Mouse (Mus musculus) retina, adult 2 months (tissue): Measurements from ENCODE around the gene Ppp1r27.
"Not testable (repeated sequence)": the region's sequence is repeated elsewhere in the genome, so short reads cannot be mapped to it uniquely, and the experiment has no call there.

Source experiments
- DNase-seq: peaks from one replicate; pipeline ENCODE4 v3.0.0-alpha.2; 2012; ENCODE audit warnings: low read depth, low spot score

Gene Ppp1r27

DNA sequence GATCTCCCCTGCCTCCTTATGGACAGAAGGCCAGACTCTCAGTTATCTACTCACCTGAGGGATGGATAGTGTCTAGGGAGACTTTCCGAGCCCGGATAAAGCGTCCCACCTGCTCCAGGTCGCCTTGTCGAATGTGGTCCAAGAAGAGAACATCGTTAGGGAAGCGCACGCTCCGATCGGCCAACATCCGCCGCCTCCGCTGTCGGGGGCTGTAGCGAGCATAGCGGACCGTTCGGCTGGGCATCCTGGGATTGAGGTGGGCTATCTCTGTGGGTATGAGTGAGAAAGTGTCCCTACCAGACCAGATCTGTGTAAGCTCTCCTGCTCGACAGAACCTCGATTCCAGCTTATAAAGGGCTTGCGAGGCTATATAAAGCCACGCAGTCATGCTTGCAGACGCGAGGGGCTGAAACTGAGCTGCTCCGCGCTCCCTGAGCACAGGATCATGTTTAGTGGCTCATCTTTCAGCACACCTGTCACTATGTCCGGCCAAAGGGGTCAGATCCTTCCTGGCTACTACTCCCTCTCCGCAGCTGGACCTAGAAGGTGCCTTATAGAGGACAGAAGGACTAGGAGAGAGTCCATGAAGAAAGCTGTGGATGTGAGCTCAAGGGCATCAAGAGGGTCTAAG lies at the start of gene Ppp1r27:
Gene Ppp1r27 (minus strand): TSS at position 323 of the 631 bp plus-strand sequence.
- no peak for DNase-seq

DNA sequence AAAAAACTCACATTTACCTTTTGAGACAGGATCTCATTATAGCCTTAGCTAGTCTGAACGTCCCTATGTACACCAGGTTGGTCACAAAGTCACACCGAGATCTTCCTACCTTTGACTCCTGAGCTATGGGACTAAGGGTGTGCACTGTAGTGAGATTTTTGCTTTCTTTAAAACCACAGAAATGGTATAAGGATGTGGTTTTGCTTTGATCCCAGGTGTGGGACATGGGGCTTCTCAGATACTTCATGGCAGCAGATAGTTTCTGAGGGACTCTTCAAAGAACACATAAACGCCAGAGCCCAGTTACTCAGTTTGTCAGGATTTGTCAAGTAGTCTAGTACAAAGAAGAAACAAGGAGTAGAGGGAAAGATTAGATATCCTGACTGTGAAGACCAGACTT lies 49.8 kb upstream of the Ppp1r27 start:
- no peak for DNase-seq

DNA sequence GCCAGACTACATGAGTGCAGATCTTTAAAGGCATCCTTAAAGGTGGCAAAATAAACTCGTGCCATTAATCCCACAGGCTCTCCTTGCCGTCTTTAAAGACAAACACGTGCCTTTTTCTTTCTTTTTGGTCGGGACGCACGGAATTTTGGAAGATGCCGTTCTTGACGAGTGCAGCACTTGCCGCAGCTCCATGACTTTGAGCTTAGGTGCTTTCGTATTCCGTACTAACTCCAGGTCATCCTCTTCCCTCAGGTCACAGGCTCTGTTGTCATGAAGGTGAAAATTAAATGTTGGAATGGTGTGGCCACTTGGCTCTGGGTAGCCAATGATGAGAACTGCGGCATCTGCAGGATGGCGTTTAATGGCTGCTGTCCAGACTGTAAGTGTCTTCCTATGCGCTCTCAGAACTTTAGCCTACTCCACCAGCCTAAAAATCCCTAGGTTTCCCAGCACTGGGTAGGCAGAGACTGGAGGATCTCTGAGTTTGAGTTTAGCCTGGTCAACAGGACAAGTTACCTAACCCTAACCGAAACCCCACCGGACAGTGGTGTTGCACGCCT lies 48.1 kb upstream of the Ppp1r27 start:
- DNase-seq: no peak

DNA sequence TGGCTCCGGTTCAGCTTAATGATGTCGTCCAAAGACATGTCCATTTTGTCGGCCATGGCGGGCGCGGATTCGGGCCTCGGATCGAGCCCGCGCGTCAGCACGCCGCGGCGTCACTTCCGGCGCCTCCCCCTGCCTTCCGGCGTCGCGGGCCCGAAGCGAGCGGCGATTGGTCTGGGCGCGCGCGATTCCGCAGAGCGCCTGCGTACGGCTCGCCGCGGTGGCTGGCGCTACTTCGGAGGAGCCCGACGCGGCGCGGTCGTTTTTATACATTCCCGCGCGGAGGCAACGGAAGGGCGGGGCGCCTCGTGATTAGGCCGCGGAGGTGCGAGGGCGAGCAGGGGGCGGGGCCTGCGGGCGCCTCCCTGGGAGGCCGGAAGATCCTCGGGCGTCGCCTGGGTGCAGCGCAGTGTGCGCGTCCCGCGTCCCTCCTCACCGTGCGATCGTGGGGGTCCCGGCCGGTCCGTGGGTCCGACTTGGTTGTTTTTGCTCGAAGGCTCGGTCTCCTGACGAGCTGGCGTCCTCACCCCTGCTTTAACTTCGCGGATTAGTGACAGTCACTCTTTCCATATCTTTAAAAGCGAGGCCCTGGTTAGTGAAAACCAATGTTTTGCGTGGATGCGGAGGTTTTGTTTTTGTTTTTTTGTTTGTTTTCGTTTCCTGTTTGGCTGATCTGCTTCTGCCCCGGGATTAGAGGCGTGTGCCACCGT lies 47.5 kb upstream of the Ppp1r27 start, which contains the start of the genes Alyref and Anapc11:
Gene Alyref (minus strand): TSS at position 83 of the 707 bp plus-strand sequence.
Gene Anapc11 (plus strand): TSS at position 139 of the 707 bp plus-strand sequence.
- DNase-seq: peak; percentile 83

DNA sequence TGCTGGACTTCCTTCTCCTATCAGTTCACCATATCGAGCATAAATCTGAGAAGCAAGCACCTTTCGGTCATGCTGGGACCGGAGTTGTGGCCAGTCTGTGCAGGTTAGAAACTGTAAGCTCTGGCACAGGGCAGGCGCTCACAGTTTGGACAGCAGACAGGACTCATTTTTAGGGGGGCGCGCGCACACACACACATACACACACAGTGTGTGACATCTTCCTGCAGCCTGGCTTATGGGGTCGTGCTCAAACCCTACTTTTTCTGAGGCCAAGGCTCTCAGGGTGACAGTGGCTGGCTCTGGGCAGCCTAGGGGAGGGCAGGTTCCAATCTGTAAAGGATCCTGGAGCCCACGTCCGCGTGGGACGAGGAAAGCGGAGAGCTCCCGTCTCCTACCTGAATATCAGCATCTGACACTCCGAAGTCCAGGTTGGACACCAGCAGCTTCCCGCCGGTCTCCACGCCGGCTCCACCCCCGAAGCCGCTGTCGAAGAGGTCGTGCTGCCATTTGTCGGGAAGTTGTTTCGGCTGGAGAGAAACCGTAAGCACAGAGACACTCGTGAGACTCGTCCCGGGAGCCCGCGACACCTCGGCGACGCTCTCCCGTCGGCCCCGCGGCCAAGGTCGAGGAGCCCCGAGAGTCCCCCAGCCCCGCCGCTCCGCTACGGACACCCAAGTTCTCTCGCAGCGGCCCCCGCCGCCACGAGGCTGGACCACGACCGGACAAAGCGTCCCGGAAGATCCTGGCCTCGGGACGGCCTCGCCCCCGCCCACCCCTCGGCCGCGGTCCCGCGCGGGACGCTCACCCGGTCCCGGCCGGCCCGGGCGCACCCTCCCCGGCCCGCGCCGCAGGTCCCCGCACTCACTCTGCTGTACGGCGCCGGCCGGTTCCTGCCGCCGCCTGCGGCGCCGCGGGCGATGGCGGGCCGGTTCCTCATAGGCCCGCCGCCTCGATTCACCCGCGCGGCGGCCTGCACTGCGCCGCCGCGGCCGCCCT lies 46.6 kb upstream of the Ppp1r27 start:
- no peak for DNase-seq

GRCm38 (mm10) chr11:120588531-120588930 lies 37.6 kb upstream of the Ppp1r27 start:
- no peak for DNase-seq

DNA sequence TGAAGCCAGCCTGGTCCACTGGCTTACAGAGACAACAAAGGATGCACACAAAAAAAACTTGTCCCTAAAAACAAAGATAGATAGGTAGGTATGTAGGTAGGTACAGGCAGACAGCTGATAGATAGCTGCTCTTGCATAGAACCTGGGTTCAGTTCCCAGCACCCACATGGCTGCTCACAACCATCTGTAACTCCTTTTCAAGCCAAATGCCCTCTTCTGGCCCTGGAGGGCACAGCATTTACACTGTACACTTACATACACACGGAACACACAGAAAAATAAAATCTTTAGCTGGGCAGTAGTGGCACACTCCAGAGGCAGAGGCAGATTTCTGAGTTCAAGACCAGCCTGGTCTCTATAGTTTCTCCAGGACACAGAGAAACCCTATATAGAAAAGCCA lies 33.0 kb upstream of the Ppp1r27 start:
- no peak for DNase-seq

- DNase-seq: not testable (repeated sequence)
Observed at GRCm38 (mm10) chr11:120582982-120583293, 32.0 kb upstream of the Ppp1r27 start.

DNA sequence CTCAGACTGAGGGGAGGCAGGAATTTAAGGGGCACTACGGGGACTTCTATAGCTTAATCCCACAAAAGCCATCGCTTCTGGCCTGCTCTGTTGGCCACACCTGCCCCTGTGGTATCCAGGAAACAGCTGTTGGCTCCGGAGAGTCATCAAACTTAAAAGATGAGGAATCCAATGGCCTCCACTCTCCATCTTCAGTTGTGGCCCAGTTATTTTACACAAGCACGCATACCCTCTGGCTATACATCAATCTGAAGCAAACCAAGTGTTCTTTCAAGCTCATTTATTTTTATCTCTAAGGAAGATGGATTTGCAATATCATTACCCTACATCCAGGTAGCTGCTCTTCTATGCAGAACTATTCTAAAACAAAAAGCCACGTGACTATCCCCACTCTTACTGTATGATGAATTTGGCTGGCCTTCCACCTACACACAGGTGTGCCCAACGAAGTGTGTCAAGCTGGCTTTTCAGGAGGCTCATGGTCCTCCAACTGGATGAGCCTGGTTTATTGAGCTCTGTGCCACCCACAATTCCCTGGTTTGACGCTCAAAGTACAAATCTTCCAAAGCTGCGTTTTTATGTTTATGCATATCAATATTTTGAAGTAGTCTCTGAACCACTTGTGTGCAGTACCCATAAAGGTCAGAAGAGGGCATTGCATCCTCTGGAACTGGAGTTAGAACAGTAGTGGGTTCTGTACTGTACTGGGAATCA lies 31.5 kb upstream of the Ppp1r27 start:
- no peak for DNase-seq

DNA sequence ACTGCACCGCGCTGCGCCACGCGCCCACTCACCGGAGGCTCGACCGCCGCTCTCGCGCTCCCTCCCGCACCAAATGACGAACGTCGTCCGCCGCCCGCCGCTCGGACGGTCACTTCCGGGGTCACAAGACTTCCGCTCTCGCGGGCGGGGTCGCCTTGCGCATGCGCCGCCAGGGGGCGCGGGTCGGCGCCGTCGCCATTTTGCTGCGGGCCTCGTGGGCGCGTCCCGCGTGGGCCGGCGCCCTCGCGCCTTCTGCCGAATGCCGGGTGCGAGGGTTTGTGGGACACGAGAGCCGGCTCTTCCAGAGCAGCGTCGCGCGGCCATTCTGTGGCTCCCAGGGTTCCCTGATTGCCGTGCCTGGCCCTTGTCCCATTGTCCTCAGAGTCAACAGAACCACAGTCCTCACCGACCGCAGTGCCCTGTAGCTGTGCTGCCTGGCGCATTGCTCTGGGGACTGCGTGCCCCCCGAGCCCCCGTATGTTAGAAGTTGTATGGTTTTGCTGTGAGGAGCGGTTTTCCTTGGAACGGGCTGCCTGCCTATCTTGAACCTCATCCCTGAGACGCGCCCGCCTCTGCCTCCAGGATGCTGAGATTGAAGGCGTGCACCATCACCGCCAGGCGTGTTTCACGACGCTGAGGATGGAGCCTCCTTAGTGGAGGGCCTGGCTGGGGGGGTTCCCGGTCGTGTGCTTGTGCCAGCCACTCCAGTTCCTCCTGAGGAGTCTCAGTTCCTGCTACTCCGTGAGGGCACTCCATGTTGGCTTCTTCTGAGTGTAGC lies 30.7 kb upstream of the Ppp1r27 start, which contains the start of gene Arhgdia:
Gene Arhgdia (minus strand): TSS at position 135 of the 778 bp plus-strand sequence.
- peak; percentile 74 for DNase-seq

- DNase-seq: no peak
Observed at GRCm38 (mm10) chr11:120580871-120581331, 30.0 kb upstream of the Ppp1r27 start.

- no peak for DNase-seq
Observed at GRCm38 (mm10) chr11:120580190-120580589, 29.3 kb upstream of the Ppp1r27 start.

- DNase-seq: no peak
Observed at GRCm38 (mm10) chr11:120579316-120580107, 28.6 kb upstream of the Ppp1r27 start.

DNA sequence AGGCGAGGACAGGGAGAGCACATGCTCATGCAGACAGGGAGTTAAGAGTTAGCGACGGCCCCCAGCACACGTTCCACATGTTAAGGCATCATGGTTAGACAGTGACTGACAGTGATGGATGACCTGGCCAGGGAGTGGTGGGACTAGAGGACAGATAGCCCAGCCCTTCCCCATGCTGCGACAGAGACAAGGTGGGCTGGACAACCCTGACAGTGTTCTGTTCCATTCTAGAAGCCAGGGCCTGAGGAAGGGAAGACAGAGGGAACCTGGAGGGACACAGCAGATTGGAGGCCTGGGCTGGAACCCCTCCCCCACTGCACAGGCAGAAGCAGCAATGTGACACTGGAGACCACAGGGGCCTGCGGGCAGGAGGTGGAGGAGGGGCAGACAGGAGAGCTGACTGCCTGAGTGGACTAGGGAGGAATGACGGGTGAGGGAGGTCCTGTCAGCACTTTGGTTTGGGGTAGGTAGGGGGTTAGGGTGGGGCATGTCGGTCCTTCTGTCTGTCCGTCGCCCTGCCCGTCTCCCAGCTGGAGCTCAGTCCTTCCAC lies 27.8 kb upstream of the Ppp1r27 start:
- DNase-seq: no peak

DNA sequence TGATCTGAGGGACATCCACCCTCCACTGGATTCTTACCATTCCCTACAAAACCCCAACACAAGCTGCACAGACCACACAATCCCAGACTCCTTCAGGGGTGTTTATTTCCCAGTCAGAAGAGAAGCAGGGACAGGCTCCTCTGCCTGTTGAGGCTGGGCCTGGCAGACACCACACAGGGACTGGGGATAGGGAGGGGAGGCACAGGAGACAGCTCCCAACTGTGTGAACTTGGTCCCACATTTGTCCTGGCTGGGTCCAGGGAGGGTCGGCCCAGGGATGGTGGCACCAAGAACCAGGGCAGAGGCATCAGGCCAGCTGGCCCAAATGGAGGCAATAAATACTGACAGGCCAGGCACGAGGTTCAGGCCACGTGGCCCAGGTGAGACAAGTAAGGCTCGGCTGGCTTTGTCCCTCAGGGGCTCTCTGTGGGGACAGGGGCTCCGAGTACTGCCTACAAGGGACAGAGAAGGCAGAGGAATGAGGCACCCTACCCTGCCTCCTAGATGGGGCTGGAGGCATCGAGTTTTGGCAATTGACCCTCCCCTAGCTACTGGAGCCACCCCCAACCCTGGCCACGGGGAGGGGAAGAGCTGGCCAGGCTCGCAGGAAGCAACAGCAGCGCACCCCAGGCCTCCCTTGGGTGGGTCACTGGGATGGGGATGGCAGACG lies 27.2 kb upstream of the Ppp1r27 start:
- DNase-seq: no peak

- no peak for DNase-seq
Observed at GRCm38 (mm10) chr11:120577211-120578023, 26.5 kb upstream of the Ppp1r27 start.

GRCm38 (mm10) chr11:120576365-120576981 lies 25.5 kb upstream of the Ppp1r27 start:
- no peak for DNase-seq
